In genomic region chr1:66957361-66957760, GRCm38 (mm10) we compare ENCODE assay signal across 28 mouse cellular contexts. TPM values are rescaled to one million over a fixed set of nuclear protein-coding genes. Genes with fewer than 3 reads are reported as not detected.
"Had no signal": no experiment of that assay in that cellular context is flagged by ENCODE, and none has a peak within 500 bp of the region (broad histone marks: within the 10 kb centered on the region; RNA-seq: fewer than 3 reads in every experiment).

No protein-coding gene starts in this region.

- H3K27me3 ChIP-seq: heart, embryonic 12.5 days; hindbrain, embryonic 12.5 days; intestine, embryonic 15.5 days; kidney, embryonic 15.5 days; limb, embryonic 13.5 days; limb, embryonic 15.5 days; liver, embryonic 13.5 days; liver, embryonic 15.5 days had no signal

- H3K4me2 ChIP-seq: heart, embryonic 12.5 days; hindbrain, embryonic 12.5 days; hindbrain, embryonic 14.5 days; intestine, embryonic 15.5 days; kidney, embryonic 15.5 days; limb, embryonic 13.5 days; limb, embryonic 15.5 days; liver, embryonic 13.5 days; liver, embryonic 15.5 days had no signal

- H3K9me3 ChIP-seq: hindbrain, embryonic 10.5 days; limb, embryonic 15.5 days; liver, embryonic 13.5 days; liver, embryonic 15.5 days had no signal

- ATAC-seq: forebrain, embryonic 16.5 days; hindbrain, embryonic 16.5 days; inflammation-experienced regulatory T-cells, adult 6 months; intestine, embryonic 15.5 days; intestine, postnatal 0 days had no signal

- H3K9ac ChIP-seq: heart, embryonic 12.5 days; hindbrain, embryonic 12.5 days; hindbrain, embryonic 14.5 days; intestine, embryonic 15.5 days; kidney, embryonic 15.5 days; limb, embryonic 13.5 days; limb, embryonic 15.5 days; liver, embryonic 13.5 days; liver, embryonic 15.5 days had no signal

- H3K27ac ChIP-seq: heart, embryonic 10.5 days; hindbrain, embryonic 10.5 days; hindbrain, embryonic 12.5 days; hindbrain, embryonic 14.5 days; intestine, embryonic 15.5 days; kidney, embryonic 15.5 days; kidney, postnatal 0 days; limb, embryonic 13.5 days; limb, embryonic 15.5 days; liver, embryonic 13.5 days; liver, embryonic 15.5 days had no signal

- H3K4me1 ChIP-seq: heart, embryonic 10.5 days; heart, embryonic 12.5 days; hindbrain, embryonic 12.5 days; kidney, embryonic 15.5 days; limb, embryonic 13.5 days; limb, embryonic 15.5 days; liver, embryonic 13.5 days; liver, embryonic 15.5 days had no signal

- DNase-seq: heart, adult 18-20 months; heart, postnatal 10 days; heart, postnatal 4 days; kidney, adult 2 months; kidney, adult 9 months; kidney, postnatal 14 days; kidney, postnatal 36 days; layer of hippocampus, adult 9-11 months; layer of hippocampus, postnatal 36 days; left cerebral cortex, postnatal 4 days; liver, embryonic 13.5 days had no signal

- H3K36me3 ChIP-seq: heart, embryonic 10.5 days; heart, embryonic 12.5 days; hindbrain, embryonic 10.5 days; hindbrain, embryonic 12.5 days; intestine, embryonic 15.5 days; kidney, embryonic 15.5 days; limb, embryonic 13.5 days; limb, embryonic 15.5 days; liver, embryonic 13.5 days; liver, embryonic 15.5 days had no signal

- H3K4me3 ChIP-seq: heart, embryonic 10.5 days; heart, embryonic 12.5 days; hindbrain, embryonic 10.5 days; hindbrain, embryonic 12.5 days; intestine, embryonic 15.5 days; kidney, embryonic 15.5 days; limb, embryonic 13.5 days; limb, embryonic 15.5 days; liver, embryonic 13.5 days; liver, embryonic 15.5 days had no signal

RNA-seq across cellular contexts. Expression of gene Myl1, which starts 12.2 kb away (rescaled TPM):
- total RNA-seq: granulocyte monocyte progenitor cell, adult 5-6 weeks had no signal
- polyA plus RNA-seq: inflammation-experienced regulatory T-cells, adult 6 months; liver, adult 2 months had no signal
